Mouse (Mus musculus): ENCODE measurements around the gene Ece1. TPM values are rescaled to one million over a fixed set of nuclear protein-coding genes. Genes with fewer than 3 reads are reported as not detected.
A peak's percentile ranks its signal among the peaks of the same experiment; 100 is the strongest.

Gene Ece1
- polyA plus RNA-seq, 1 experiment from 2014 or later: 9.1 TPM

GRCm38 (mm10) chr4:137882663-137883062 lies 20.6 kb downstream of the Ece1 start:
- Histone ChIP-seq H3K4me1 (ENCODE audit: control insufficient read depth, insufficient read depth, low read length) (no peaks in the 10 kb centered on the region), H3K9me3 (replicated peaks; ENCODE audit: control insufficient read depth, low read length) (no peaks in the 10 kb centered on the region), H3K4me3 (ENCODE audit: low read depth, low read length) (no peak overlapping the region), H3K9ac (ENCODE audit: low read length) (no peak overlapping the region), H3K27ac (ENCODE audit: low read depth, low read length) (no peak overlapping the region), H3K27me3 (replicated peaks; ENCODE audit: control insufficient read depth, insufficient read depth, low read length) (no peaks in the 10 kb centered on the region), H3K36me3 (ENCODE audit: control insufficient read depth, insufficient read depth, low read length) (no peaks in the 10 kb centered on the region), H3K4me2 (ENCODE audit: low read length) (no peak overlapping the region)
- WGBS: 75% methylated on average over 9 of the region's 9 CpGs
- DNase-seq (ENCODE audit: low spot score) (no peak), ATAC-seq (no peak)

GRCm38 (mm10) chr4:137883513-137884150 lies 21.6 kb downstream of the Ece1 start:
- Histone ChIP-seq H3K27me3 (replicated peaks; ENCODE audit: control insufficient read depth, insufficient read depth, low read length) (no peaks in the 10 kb centered on the region), H3K36me3 (ENCODE audit: control insufficient read depth, insufficient read depth, low read length) (no peaks in the 10 kb centered on the region), H3K4me2 (ENCODE audit: low read length) (no peak overlapping the region), H3K9ac (ENCODE audit: low read length) (no peak overlapping the region), H3K4me3 (ENCODE audit: low read depth, low read length) (no peak overlapping the region), H3K9me3 (replicated peaks; ENCODE audit: control insufficient read depth, low read length) (no peaks in the 10 kb centered on the region), H3K4me1 (ENCODE audit: control insufficient read depth, insufficient read depth, low read length) (no peaks in the 10 kb centered on the region), H3K27ac (ENCODE audit: low read depth, low read length) (no peak overlapping the region)
- no peak for DNase-seq (ENCODE audit: low spot score)
- WGBS: 90% methylated on average over 8 of the region's 8 CpGs
- no peak for ATAC-seq

- no peak for ATAC-seq
These were observed 25.4 kb downstream of the Ece1 start for GRCm38 (mm10) chr4:137887337-137887992.

GRCm38 (mm10) chr4:137887993-137888388 lies 26.0 kb downstream of the Ece1 start:
- no peak overlapping the region for H3K27ac ChIP-seq (ENCODE audit: low read depth, low read length)
- ATAC-seq (no peak), DNase-seq (ENCODE audit: low spot score) (no peak)
- H3K4me3 ChIP-seq (ENCODE audit: low read depth, low read length): no peak overlapping the region
- no peak overlapping the region for H3K4me2 ChIP-seq (ENCODE audit: low read length)
- H3K4me1 ChIP-seq (ENCODE audit: control insufficient read depth, insufficient read depth, low read length): peaks cover 27% of the 10 kb centered on the region
- no peak overlapping the region for H3K9ac ChIP-seq (ENCODE audit: low read length)
- H3K36me3 ChIP-seq (ENCODE audit: control insufficient read depth, insufficient read depth, low read length): no peaks in the 10 kb centered on the region
- no peaks in the 10 kb centered on the region for H3K27me3 ChIP-seq (replicated peaks; ENCODE audit: control insufficient read depth, insufficient read depth, low read length)
- H3K9me3 ChIP-seq (replicated peaks; ENCODE audit: control insufficient read depth, low read length): no peaks in the 10 kb centered on the region
- WGBS: 90% methylated on average over 8 of the region's 8 CpGs

More at GRCm38 (mm10) chr4:137887337-137887992, 25.4 kb downstream of the Ece1 start:
- no peaks in the 10 kb centered on the region for H3K27me3 ChIP-seq (replicated peaks; ENCODE audit: control insufficient read depth, insufficient read depth, low read length)
- no peak overlapping the region for H3K4me3 ChIP-seq (ENCODE audit: low read depth, low read length)
- no peak overlapping the region for H3K27ac ChIP-seq (ENCODE audit: low read depth, low read length)
- H3K9me3 ChIP-seq (replicated peaks; ENCODE audit: control insufficient read depth, low read length): no peaks in the 10 kb centered on the region
- 88% methylated on average over 10 of the region's 10 CpGs for WGBS
- no peaks in the 10 kb centered on the region for H3K36me3 ChIP-seq (ENCODE audit: control insufficient read depth, insufficient read depth, low read length)
- H3K4me2 ChIP-seq (ENCODE audit: low read length): no peak overlapping the region
- no peak overlapping the region for H3K9ac ChIP-seq (ENCODE audit: low read length)
- H3K4me1 ChIP-seq (ENCODE audit: control insufficient read depth, insufficient read depth, low read length): peaks cover 22% of the 10 kb centered on the region
- no peak for DNase-seq (ENCODE audit: low spot score)

GRCm38 (mm10) chr4:137890596-137890995 lies 28.6 kb downstream of the Ece1 start:
- WGBS: 81% methylated on average over 4 of the region's 4 CpGs
- H3K4me3 ChIP-seq (ENCODE audit: low read depth, low read length): no peak overlapping the region
- H3K27ac ChIP-seq (ENCODE audit: low read depth, low read length): peak overlapping the region; percentile 86; the same call in 1 of the 2 replicates
- H3K4me1 ChIP-seq (ENCODE audit: control insufficient read depth, insufficient read depth, low read length): peaks cover 28% of the 10 kb centered on the region
- no peaks in the 10 kb centered on the region for H3K9me3 ChIP-seq (replicated peaks; ENCODE audit: control insufficient read depth, low read length)
- H3K27me3 ChIP-seq (replicated peaks; ENCODE audit: control insufficient read depth, insufficient read depth, low read length): no peaks in the 10 kb centered on the region
- H3K4me2 ChIP-seq (ENCODE audit: low read length): no peak overlapping the region
- H3K36me3 ChIP-seq (ENCODE audit: control insufficient read depth, insufficient read depth, low read length): no peaks in the 10 kb centered on the region
- ATAC-seq (no peak), DNase-seq (ENCODE audit: low spot score) (no peak)
- H3K9ac ChIP-seq (ENCODE audit: low read length): no peak overlapping the region

- WGBS: 1% methylated on average over 4 of the region's 4 CpGs
- H3K27ac ChIP-seq (ENCODE audit: low read depth, low read length): peak overlapping the region; percentile 86
- H3K36me3 ChIP-seq (ENCODE audit: control insufficient read depth, insufficient read depth, low read length): no peaks in the 10 kb centered on the region
- peak; percentile 80 for ATAC-seq
- no peaks in the 10 kb centered on the region for H3K27me3 ChIP-seq (replicated peaks; ENCODE audit: control insufficient read depth, insufficient read depth, low read length)
- H3K9ac ChIP-seq (ENCODE audit: low read length): 0 out of 2 replicates have a peak overlapping the region, but pooled peaks have one; percentile 32
- H3K4me3 ChIP-seq (ENCODE audit: low read depth, low read length): no peak overlapping the region
- no peaks in the 10 kb centered on the region for H3K9me3 ChIP-seq (replicated peaks; ENCODE audit: control insufficient read depth, low read length)
- H3K4me2 ChIP-seq (ENCODE audit: low read length): peak overlapping the region; percentile 42
- H3K4me1 ChIP-seq (ENCODE audit: control insufficient read depth, insufficient read depth, low read length): peaks cover 36% of the 10 kb centered on the region
- peak; percentile 92 for DNase-seq (ENCODE audit: low spot score)
These were observed 29.6 kb downstream of the Ece1 start for GRCm38 (mm10) chr4:137891553-137892145.

- peak overlapping the region; percentile 42 for H3K4me2 ChIP-seq (ENCODE audit: low read length)
- peak overlapping the region; percentile 86 for H3K27ac ChIP-seq (ENCODE audit: low read depth, low read length)
- H3K4me3 ChIP-seq (ENCODE audit: low read depth, low read length): no peak overlapping the region
- H3K4me1 ChIP-seq (ENCODE audit: control insufficient read depth, insufficient read depth, low read length): peaks cover 47% of the 10 kb centered on the region
- no peaks in the 10 kb centered on the region for H3K36me3 ChIP-seq (ENCODE audit: control insufficient read depth, insufficient read depth, low read length)
- DNase-seq (ENCODE audit: low spot score) (peak; percentile 87), ATAC-seq (peak; percentile 59)
- 9% methylated on average over 11 of the region's 11 CpGs for WGBS
- H3K9ac ChIP-seq (ENCODE audit: low read length): no peak overlapping the region
- H3K27me3 ChIP-seq (replicated peaks; ENCODE audit: control insufficient read depth, insufficient read depth, low read length): no peaks in the 10 kb centered on the region
- H3K9me3 ChIP-seq (replicated peaks; ENCODE audit: control insufficient read depth, low read length): no peaks in the 10 kb centered on the region
These were observed 30.7 kb downstream of the Ece1 start for GRCm38 (mm10) chr4:137892713-137893242.

GRCm38 (mm10) chr4:137896612-137897297 lies 34.7 kb downstream of the Ece1 start:
- DNase-seq (ENCODE audit: low spot score) (peak; percentile 80), ATAC-seq (peak; percentile 18)
- Histone ChIP-seq H3K4me2 (ENCODE audit: low read length) (0 out of 2 replicates have a peak overlapping the region, but pooled peaks have one; percentile 14), H3K36me3 (ENCODE audit: control insufficient read depth, insufficient read depth, low read length) (no peaks in the 10 kb centered on the region), H3K27ac (ENCODE audit: low read depth, low read length) (peak overlapping the region; percentile 55; the same call in 1 of the 2 replicates), H3K4me1 (ENCODE audit: control insufficient read depth, insufficient read depth, low read length) (peaks cover 35% of the 10 kb centered on the region), H3K27me3 (replicated peaks; ENCODE audit: control insufficient read depth, insufficient read depth, low read length) (0 out of 2 replicates have a peak, but pooled peaks cover 5% of the 10 kb centered on the region), H3K4me3 (ENCODE audit: low read depth, low read length) (no peak overlapping the region), H3K9me3 (replicated peaks; ENCODE audit: control insufficient read depth, low read length) (no peaks in the 10 kb centered on the region), H3K9ac (ENCODE audit: low read length) (peak overlapping the region; percentile 43)
- 9% methylated on average over 12 of the region's 12 CpGs for WGBS

Measured in forebrain, embryonic 14.5 days (tissue).